Mouse (Mus musculus) myocyte (in vitro differentiated cells): ENCODE data around the gene Lrmda. TPM values are rescaled to one million over a fixed set of nuclear protein-coding genes. Genes with fewer than 3 reads are reported as not detected.
A peak's percentile ranks its signal among the peaks of the same experiment; 100 is the strongest.

Experiments
- H3K27me3 ChIP-seq: one replicate; pipeline ENCODE4 v1.6.1; 2011; ENCODE audit not compliant: control insufficient read depth, insufficient read depth, insufficient read length
- H3K36me3 ChIP-seq: one replicate; pipeline ENCODE4 v1.6.1; 2011; ENCODE audit not compliant: control insufficient read depth, insufficient read depth
- H3K4me2 ChIP-seq: one replicate; pipeline ENCODE4 v1.6.1; 2011; ENCODE audit warnings: low read depth, control low read depth
- H3K4me3 ChIP-seq: one replicate; pipeline ENCODE4 v1.5.1; 2011; ENCODE audit warnings: mild to moderate bottlenecking, control low read depth, moderate library complexity
- H3K79me2 ChIP-seq: one replicate; pipeline ENCODE4 v1.6.1; 2011; ENCODE audit not compliant: control insufficient read depth, insufficient read depth
- H3ac ChIP-seq: one replicate; pipeline ENCODE4 v1.6.1; 2011; ENCODE audit not compliant: control insufficient read depth, insufficient read length
- CEBPB ChIP-seq: IDR thresholded peaks from 2 replicates; pipeline ENCODE4 v1.6.1; 2011; ENCODE audit warnings: mild to moderate bottlenecking, moderate library complexity; ENCODE audit not compliant: poor library complexity, insufficient read depth, severe bottlenecking
- E2F4 ChIP-seq: IDR thresholded peaks from one replicate; pipeline ENCODE4 v1.6.1; 2011; ENCODE audit warnings: mild to moderate bottlenecking, control low read depth, moderate library complexity; ENCODE audit not compliant: insufficient read depth
- MAX ChIP-seq: IDR thresholded peaks from one replicate; pipeline ENCODE4 v1.6.1; 2011; ENCODE audit warnings: low read depth, mild to moderate bottlenecking, control low read depth
- MYOD1 ChIP-seq, 3 experiments: IDR thresholded peaks; one replicate each; pipeline ENCODE4 v1.6.1; 2011; ENCODE audit warnings: control low read depth in 2 of 3, low read depth in 2 of 3, mild to moderate bottlenecking in 2 of 3, moderate library complexity in 1 of 3; ENCODE audit not compliant: insufficient read length in 2 of 3, control insufficient read depth in 1 of 3
- MYOG ChIP-seq, 3 experiments: IDR thresholded peaks; one replicate each; pipeline ENCODE4 v1.6.1; 2011; ENCODE audit warnings: control low read depth in 2 of 3, low read depth in 2 of 3, mild to moderate bottlenecking in 2 of 3; ENCODE audit not compliant: insufficient read length in 2 of 3, control insufficient read depth in 1 of 3, insufficient read depth in 1 of 3
- POLR2A ChIP-seq: IDR thresholded peaks from one replicate; pipeline ENCODE4 v1.6.1; 2011; ENCODE audit warnings: low read depth, mild to moderate bottlenecking, control low read depth, moderate library complexity; ENCODE audit not compliant: insufficient read length
- POLR2AphosphoS2 ChIP-seq: IDR thresholded peaks from one replicate; pipeline ENCODE4 v1.6.1; 2011; ENCODE audit warnings: low read depth, control low read depth; ENCODE audit not compliant: insufficient read length
- REST ChIP-seq: IDR thresholded peaks from one replicate; pipeline ENCODE4 v1.6.1; 2011; ENCODE audit warnings: mild to moderate bottlenecking, control low read depth, moderate library complexity; ENCODE audit not compliant: insufficient read depth, insufficient read length
- SRF ChIP-seq: IDR thresholded peaks from one replicate; pipeline ENCODE4 v1.6.1; 2011; ENCODE audit warnings: low read depth; ENCODE audit not compliant: control insufficient read depth, insufficient read length
- TCF12 ChIP-seq: IDR thresholded peaks from one replicate; pipeline ENCODE4 v1.6.1; 2011; ENCODE audit warnings: mild to moderate bottlenecking, control low read depth; ENCODE audit not compliant: poor library complexity, insufficient read depth, severe bottlenecking
- TCF3 ChIP-seq: IDR thresholded peaks from one replicate; pipeline ENCODE4 v1.6.1; 2011; ENCODE audit warnings: low read depth, control low read depth; ENCODE audit not compliant: insufficient read length
- USF1 ChIP-seq: IDR thresholded peaks from one replicate; pipeline ENCODE4 v1.6.1; 2011; ENCODE audit warnings: low read depth, mild to moderate bottlenecking, control low read depth, moderate library complexity
- polyA plus RNA-seq: library from polyadenylated mRNA; unstranded; fragments of >200 nt; fragmentation: generic; extraction: Trizol; gene quantifications from one replicate; pipeline ENCODE4 v1.2.1, GENCODE M21; 2012; ENCODE audit warnings: missing spikeins

Lrmda gene
- polyA plus RNA-seq, 1 experiment, result 1.9 TPM

GRCm38 (mm10) chr14:22928263-22928662 is 908.8 kb downstream of the Lrmda start:
- Histone ChIP-seq H3K4me2 (no peak overlapping the region), H3K79me2 (no peaks in the 10 kb centered on the region), H3K36me3 (no peaks in the 10 kb centered on the region), H3K4me3 (no peak overlapping the region), H3K27me3 (no peaks in the 10 kb centered on the region), H3ac (no peak overlapping the region)
- TF ChIP-seq USF1 (no peak), SRF (no peak), TCF12 (no peak), MYOG (IDR thresholded peaks at IDR 0.05; ENCODE audit: control insufficient read depth in 1 of 3, insufficient read depth in 1 of 3, insufficient read length in 2 of 3, low read depth in 2 of 3) (no peak), POLR2A (no peak)

GRCm38 (mm10) chr14:22928683-22929082 is 909.2 kb downstream of the Lrmda start:
- Histone ChIP-seq H3ac (no peak overlapping the region), H3K4me2 (no peak overlapping the region), H3K27me3 (no peaks in the 10 kb centered on the region), H3K36me3 (no peaks in the 10 kb centered on the region), H3K79me2 (no peaks in the 10 kb centered on the region), H3K4me3 (no peak overlapping the region)
- TF ChIP-seq POLR2A (no peak), REST (no peak), POLR2AphosphoS2 (no peak), SRF (no peak), TCF12 (no peak), USF1 (no peak), MYOG (IDR thresholded peaks at IDR 0.05; ENCODE audit: control insufficient read depth in 1 of 3, insufficient read depth in 1 of 3, insufficient read length in 2 of 3, low read depth in 2 of 3) (no peak), MYOD1 (IDR thresholded peaks at IDR 0.05; ENCODE audit: control insufficient read depth in 1 of 3, insufficient read length in 2 of 3, low read depth in 2 of 3) (no peak), E2F4 (no peak), MAX (no peak)

GRCm38 (mm10) chr14:22929585-22929984 is 910.1 kb downstream of the Lrmda start:
- Histone ChIP-seq H3K4me2 (peak overlapping the region; percentile 16), H3K27me3 (no peaks in the 10 kb centered on the region), H3K4me3 (no peak overlapping the region), H3ac (no peak overlapping the region), H3K79me2 (no peaks in the 10 kb centered on the region), H3K36me3 (no peaks in the 10 kb centered on the region)
- TF ChIP-seq MAX (no peak), REST (no peak), SRF (no peak), USF1 (no peak), POLR2A (no peak), POLR2AphosphoS2 (no peak), TCF3 (no peak), TCF12 (no peak), CEBPB (no peak), E2F4 (no peak), MYOG (IDR thresholded peaks at IDR 0.05; ENCODE audit: control insufficient read depth in 1 of 3, insufficient read depth in 1 of 3, insufficient read length in 2 of 3, low read depth in 2 of 3) (no peak), MYOD1 (IDR thresholded peaks at IDR 0.05; ENCODE audit: control insufficient read depth in 1 of 3, insufficient read length in 2 of 3, low read depth in 2 of 3) (no peak)

- H3K36me3 ChIP-seq, result no peaks in the 10 kb centered on the region
- no peaks in the 10 kb centered on the region for H3K27me3 ChIP-seq
- no peak overlapping the region for H3K4me2 ChIP-seq
- H3K79me2 ChIP-seq, result no peaks in the 10 kb centered on the region
- H3ac ChIP-seq, result no peak overlapping the region
- H3K4me3 ChIP-seq, result no peak overlapping the region
- TF ChIP-seq MYOG (IDR thresholded peaks at IDR 0.05; ENCODE audit: control insufficient read depth in 1 of 3, insufficient read depth in 1 of 3, insufficient read length in 2 of 3, low read depth in 2 of 3) (no peak), MYOD1 (IDR thresholded peaks at IDR 0.05; ENCODE audit: control insufficient read depth in 1 of 3, insufficient read length in 2 of 3, low read depth in 2 of 3) (no peak), TCF3 (no peak), USF1 (no peak), MAX (no peak), POLR2A (no peak), TCF12 (no peak), E2F4 (no peak), POLR2AphosphoS2 (no peak), CEBPB (no peak), SRF (no peak), REST (no peak)
Measured at GRCm38 (mm10) chr14:22930488-22931046, 911.1 kb downstream of the Lrmda start.
